Mouse (Mus musculus) MEL (cell line): ENCODE data around the gene Arhgdib. TPM values are rescaled to one million over a fixed set of nuclear protein-coding genes. Genes with fewer than 3 reads are reported as not detected.

Source experiments
- DNase-seq: peaks from one replicate; pipeline ENCODE4 v3.0.0; 2011; ENCODE audit warnings: low read depth, low spot score
- H3K27ac ChIP-seq: 2 replicates; pipeline ENCODE4 v1.5.1; 2012; ENCODE audit warnings: low read depth, mild to moderate bottlenecking, control low read depth, low read length, moderate library complexity; ENCODE audit not compliant: control insufficient read depth
- H3K27me3 ChIP-seq, 2 experiments: fragments of 150-350 bp in 1 of 2; sonication (generic) in 1 of 2; 2 replicates each; pipeline ENCODE4 v1.6.1; 2012; ENCODE audit warnings: low read length in 2 of 2, mild to moderate bottlenecking in 2 of 2, improper control_type of control experiment in 1 of 2, moderate library complexity in 1 of 2; ENCODE audit not compliant: insufficient read depth in 2 of 2, control insufficient read depth in 1 of 2
- H3K36me3 ChIP-seq, 2 experiments: 2 replicates each; pipeline ENCODE4 v1.6.1; 2012 to 2014; ENCODE audit warnings: low read length in 2 of 2, improper control_type of control experiment in 1 of 2, inconsistent platforms in 1 of 2, mild to moderate bottlenecking in 1 of 2; ENCODE audit not compliant: insufficient read depth in 2 of 2, control insufficient read depth in 1 of 2
- H3K4me1 ChIP-seq, 2 experiments: fragments of 150-350 bp in 1 of 2; sonication (generic) in 1 of 2; 2 replicates each; pipeline ENCODE4 v1.6.1; 2012; ENCODE audit warnings: low read length in 2 of 2, improper control_type of control experiment in 1 of 2, mild to moderate bottlenecking in 1 of 2; ENCODE audit not compliant: insufficient read depth in 2 of 2, control insufficient read depth in 1 of 2
- H3K4me3 ChIP-seq, 2 experiments: fragments of 150-350 bp in 1 of 2; sonication (generic) in 1 of 2; 2 replicates each; pipeline ENCODE4 v1.5.1; 2012; ENCODE audit warnings: low read depth in 2 of 2, low read length in 2 of 2, mild to moderate bottlenecking in 2 of 2, moderate library complexity in 2 of 2, control low read depth in 1 of 2, improper control_type of control experiment in 1 of 2; ENCODE audit not compliant: control insufficient read depth in 1 of 2, insufficient read depth in 1 of 2
- H3K79me2 ChIP-seq: 2 replicates; pipeline ENCODE4 v1.6.1; 2012; ENCODE audit warnings: mild to moderate bottlenecking, low read length, moderate library complexity; ENCODE audit not compliant: control insufficient read depth, poor library complexity, insufficient read depth
- H3K9ac ChIP-seq: 2 replicates; pipeline ENCODE4 v1.6.1; 2012; ENCODE audit warnings: low read depth, mild to moderate bottlenecking, control low read depth, low read length, moderate library complexity; ENCODE audit not compliant: control insufficient read depth, poor library complexity, severe bottlenecking
- H3K9me3 ChIP-seq: fragments of 150-350 bp; sonication (generic); replicated peaks from 2 replicates; pipeline ENCODE4 v1.6.1; 2012; ENCODE audit warnings: mild to moderate bottlenecking, low read length, improper control_type of control experiment, moderate library complexity; ENCODE audit not compliant: insufficient read depth
- CTCF ChIP-seq, 3 experiments: IDR thresholded peaks in 2 of 3; conservative IDR thresholded peaks in 1 of 3; 2 replicates each; pipeline ENCODE4 v1.5.1; 2011 to 2012; ENCODE audit warnings: low read length in 3 of 3, low read depth in 2 of 3, mild to moderate bottlenecking in 2 of 3, improper control_type of control experiment in 1 of 3, inconsistent platforms in 1 of 3, mixed read lengths in 1 of 3, moderate library complexity in 1 of 3; ENCODE audit not compliant: control insufficient read depth in 1 of 3, insufficient read depth in 1 of 3, poor library complexity in 1 of 3, severe bottlenecking in 1 of 3
- E2F4 ChIP-seq: IDR thresholded peaks from 2 replicates; pipeline ENCODE4 v1.6.1; 2011; ENCODE audit warnings: low read depth, low read length, improper control_type of control experiment, borderline replicate concordance
- ELF1 ChIP-seq: IDR thresholded peaks from 2 replicates; pipeline ENCODE4 v1.6.1; 2014; ENCODE audit warnings: low read depth, mild to moderate bottlenecking, inconsistent platforms, low read length, improper control_type of control experiment, moderate library complexity
- ETS1 ChIP-seq: IDR thresholded peaks from 2 replicates; pipeline ENCODE4 v1.6.1; 2012; ENCODE audit warnings: low read depth, mild to moderate bottlenecking, inconsistent platforms, low read length, improper control_type of control experiment, moderate library complexity
- GATA1 ChIP-seq: IDR thresholded peaks from 2 replicates; pipeline ENCODE4 v1.6.1; 2011; ENCODE audit warnings: low read depth, low read length, improper control_type of control experiment
- HCFC1 ChIP-seq: IDR thresholded peaks from 2 replicates; pipeline ENCODE4 v1.6.1; 2012; ENCODE audit warnings: low read depth, mild to moderate bottlenecking, inconsistent platforms, low read length, improper control_type of control experiment, moderate library complexity
- JUND ChIP-seq: IDR thresholded peaks from 2 replicates; pipeline ENCODE4 v1.6.1; 2011; ENCODE audit warnings: low read depth, mild to moderate bottlenecking, improper control_type of control experiment, low read length
- KAT2A ChIP-seq: conservative IDR thresholded peaks from 2 replicates; pipeline ENCODE4 v1.6.1; 2012; ENCODE audit warnings: low read depth, low read length, improper control_type of control experiment, inconsistent platforms
- MAX ChIP-seq: IDR thresholded peaks from 2 replicates; pipeline ENCODE4 v1.6.1; 2011; ENCODE audit warnings: low read length, improper control_type of control experiment
- MEF2A ChIP-seq: IDR thresholded peaks from 2 replicates; pipeline ENCODE4 v1.6.1; 2014; ENCODE audit warnings: low read depth, mild to moderate bottlenecking, inconsistent platforms, low read length, improper control_type of control experiment; ENCODE audit not compliant: poor library complexity, insufficient replicate concordance, severe bottlenecking; ENCODE audit errors: extremely low read depth
- MXI1 ChIP-seq: IDR thresholded peaks from 2 replicates; pipeline ENCODE4 v1.6.1; 2011; ENCODE audit warnings: mild to moderate bottlenecking, low read depth, low read length, improper control_type of control experiment
- MYC ChIP-seq: IDR thresholded peaks from 2 replicates; pipeline ENCODE4 v1.6.1; 2011; ENCODE audit warnings: low read depth, mild to moderate bottlenecking, low read length, improper control_type of control experiment, moderate library complexity
- NRF1 ChIP-seq: IDR thresholded peaks from 2 replicates; pipeline ENCODE4 v1.6.1; 2014; ENCODE audit warnings: low read depth, mild to moderate bottlenecking, inconsistent platforms, low read length, improper control_type of control experiment, moderate library complexity; ENCODE audit not compliant: poor library complexity, insufficient read depth, severe bottlenecking
- RAD21 ChIP-seq: IDR thresholded peaks from 2 replicates; pipeline ENCODE4 v1.6.1; 2011; ENCODE audit warnings: mild to moderate bottlenecking, low read depth, low read length, improper control_type of control experiment
- RCOR1 ChIP-seq: IDR thresholded peaks from 2 replicates; pipeline ENCODE4 v1.6.1; 2012; ENCODE audit warnings: low read depth, mild to moderate bottlenecking, inconsistent platforms, low read length, improper control_type of control experiment
- SMC3 ChIP-seq: IDR thresholded peaks from 2 replicates; pipeline ENCODE4 v1.6.1; 2011; ENCODE audit warnings: low read depth, low read length, improper control_type of control experiment
- TAL1 ChIP-seq: IDR thresholded peaks from 2 replicates; pipeline ENCODE4 v1.6.1; 2012; ENCODE audit warnings: mild to moderate bottlenecking, inconsistent platforms, low read length, moderate library complexity, mixed read lengths
- UBTF ChIP-seq: IDR thresholded peaks from 2 replicates; pipeline ENCODE4 v1.6.1; 2012; ENCODE audit warnings: low read depth, mild to moderate bottlenecking, inconsistent platforms, low read length, improper control_type of control experiment, moderate library complexity, borderline replicate concordance; ENCODE audit not compliant: insufficient read depth
- USF1 ChIP-seq: IDR thresholded peaks from 2 replicates; pipeline ENCODE4 v1.6.1; 2014; ENCODE audit warnings: low read depth, mild to moderate bottlenecking, inconsistent platforms, low read length, improper control_type of control experiment, moderate library complexity
- USF2 ChIP-seq, 2 experiments: IDR thresholded peaks; 2 replicates each; pipeline ENCODE4 v1.6.1; 2011 to 2012; ENCODE audit warnings: improper control_type of control experiment in 2 of 2, low read length in 2 of 2, borderline replicate concordance in 1 of 2, inconsistent platforms in 1 of 2, low read depth in 1 of 2, mild to moderate bottlenecking in 1 of 2; ENCODE audit not compliant: insufficient read depth in 1 of 2
- ZC3H11A ChIP-seq: IDR thresholded peaks from 2 replicates; pipeline ENCODE4 v1.6.1; 2012; ENCODE audit warnings: low read depth, mild to moderate bottlenecking, inconsistent platforms, low read length, improper control_type of control experiment
- ZKSCAN1 ChIP-seq: IDR thresholded peaks from 2 replicates; pipeline ENCODE4 v1.6.1; 2012; ENCODE audit warnings: low read depth, mild to moderate bottlenecking, inconsistent platforms, low read length, improper control_type of control experiment, moderate library complexity
- ZNF384 ChIP-seq: IDR thresholded peaks from 2 replicates; pipeline ENCODE4 v1.6.1; 2012; ENCODE audit warnings: low read depth, mild to moderate bottlenecking, inconsistent platforms, low read length, improper control_type of control experiment
- polyA plus RNA-seq, 2 experiments: library from polyadenylated mRNA; stranded (reverse) in 1 of 2; unstranded in 1 of 2; fragments of >175 nt in 1 of 2; fragments of >200 nt in 1 of 2; gene quantifications; 2 replicates each; pipeline versions ENCODE4 v1.2.1 to v1.2.4; 2012; ENCODE audit warnings: low replicate concordance in 2 of 2, low read depth in 1 of 2; ENCODE audit not compliant: insufficient read length in 2 of 2, insufficient read depth in 1 of 2, missing spikeins in 1 of 2
- total RNA-seq: library from RNA; depleted of rRNA; stranded (reverse); fragments of 300-350 nt; gene quantifications from 2 replicates; pipeline ENCODE4 v1.2.3, GENCODE M21; 2012

Gene Arhgdib
- total and polyA plus RNA-seq, 3 experiments = 102 to 408 (median 346) TPM

- peaks cover 0 to 2% of the 10 kb centered on the region in 2 experiments; a peak in 1 of 4 replicates for H3K27me3 ChIP-seq
- no peak for DNase-seq
- no peaks in the 10 kb centered on the region for H3K9me3 ChIP-seq
- H3K9ac ChIP-seq = no peak overlapping the region
- H3K36me3 ChIP-seq = no peaks in the 10 kb centered on the region
- TF ChIP-seq CTCF (IDR thresholded peaks at IDR 0.05 in 2 of 3, conservative IDR thresholded peaks at IDR 0.05 in 1 of 3; ENCODE audit: control insufficient read depth in 1 of 3, insufficient read depth in 1 of 3, low read depth in 2 of 3, low read length in 3 of 3, poor library complexity in 1 of 3, severe bottlenecking in 1 of 3) (peak in 1 of 3 experiments; percentile 14; a peak in 2 of 6 replicates), ZKSCAN1 (no peak), RCOR1 (no peak), JUND (no peak), KAT2A (no peak)
- no peak overlapping the region for H3K27ac ChIP-seq
- no peaks in the 10 kb centered on the region for H3K4me1 ChIP-seq
- no peak overlapping the region for H3K4me3 ChIP-seq
- H3K79me2 ChIP-seq = no peaks in the 10 kb centered on the region
Observed at GRCm38 (mm10) chr6:136964609-136965510, 23.2 kb upstream of the Arhgdib start.

DNA sequence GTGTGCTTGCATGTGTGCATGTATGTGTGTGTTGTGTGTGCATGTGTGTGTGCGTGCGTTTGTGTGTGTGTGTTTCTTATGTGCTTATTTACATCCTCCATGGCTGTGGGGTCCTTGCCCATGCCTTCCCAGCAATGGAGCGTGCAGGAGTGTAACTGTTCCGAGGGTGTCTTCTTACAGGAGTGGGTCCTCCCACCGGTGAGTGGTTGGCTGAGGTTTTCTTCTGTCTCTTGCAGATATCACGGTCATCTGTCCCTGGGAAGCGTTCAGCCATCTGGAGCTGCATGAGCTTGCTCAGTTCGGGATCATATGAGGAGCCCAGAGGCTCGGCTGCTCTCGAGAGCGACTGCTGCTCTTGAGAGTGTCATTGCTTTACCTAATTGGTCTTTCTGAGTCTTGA lies 21.3 kb upstream of the Arhgdib start:
- Histone ChIP-seq H3K36me3 (no peaks in the 10 kb centered on the region), H3K9ac (no peak overlapping the region), H3K4me1 (no peaks in the 10 kb centered on the region)

DNA sequence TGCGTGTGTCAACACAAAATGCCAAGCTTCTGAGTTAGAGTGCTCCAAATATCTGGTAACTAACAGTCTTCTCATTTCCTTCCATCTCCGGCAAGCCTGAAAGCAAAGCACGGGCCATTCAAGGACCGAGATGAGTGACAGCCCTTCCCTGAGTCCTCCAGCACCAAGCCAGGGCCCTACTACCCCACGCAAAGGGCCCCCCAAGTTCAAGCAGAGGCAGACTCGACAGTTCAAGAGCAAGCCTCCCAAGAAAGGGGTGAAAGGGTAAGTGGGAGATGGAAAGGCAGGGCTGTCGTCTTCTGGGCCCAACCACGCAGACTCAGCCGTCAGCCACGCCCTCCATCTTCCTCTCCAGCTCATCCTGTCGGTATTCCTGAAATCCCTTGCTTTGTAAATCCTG lies 17.4 kb upstream of the Arhgdib start:
- H3K9ac ChIP-seq = no peak overlapping the region
- no peak overlapping the region for H3K27ac ChIP-seq
- H3K79me2 ChIP-seq = no peaks in the 10 kb centered on the region
- no peak overlapping the region for H3K4me3 ChIP-seq
- DNase-seq = no peak
- H3K9me3 ChIP-seq = no peaks in the 10 kb centered on the region
- peaks cover 2 to 12% of the 10 kb centered on the region in 2 experiments; a peak in 3 of 4 replicates for H3K4me1 ChIP-seq
- peaks cover 2% of the 10 kb centered on the region in 2 experiments; a peak in 2 of 4 replicates for H3K27me3 ChIP-seq
- TF ChIP-seq USF1 (no peak), E2F4 (no peak), HCFC1 (no peak), RAD21 (no peak), SMC3 (no peak), TAL1 (no peak), MYC (no peak), UBTF (no peak), ZNF384 (no peak)
- TF ChIP-seq, all 39 proteins: peak for 0
- peaks cover 0 to 8% of the 10 kb centered on the region in 2 experiments; a peak in 2 of 4 replicates for H3K36me3 ChIP-seq

More for the DNA sequence above, 21.3 kb upstream of the Arhgdib start:
- Histone ChIP-seq H3K79me2 (no peaks in the 10 kb centered on the region), H3K27me3 (peaks cover 0 to 2% of the 10 kb centered on the region in 2 experiments; a peak in 1 of 4 replicates), H3K27ac (no peak overlapping the region), H3K4me3 (no peak overlapping the region), H3K9me3 (no peaks in the 10 kb centered on the region)
- DNase-seq = no peak
- no peak for TF ChIP-seq NRF1
- no peak for TF ChIP-seq GATA1
- no peak for TF ChIP-seq ETS1
- no peak for TF ChIP-seq ELF1
- no peak for TF ChIP-seq USF2 (IDR thresholded peaks at IDR 0.05; ENCODE audit: borderline replicate concordance in 1 of 2, insufficient read depth in 1 of 2, low read depth in 1 of 2, low read length in 2 of 2)
- no peak for TF ChIP-seq MAX
- TF ChIP-seq MXI1 = no peak
- TF ChIP-seq UBTF = no peak
- no peak for TF ChIP-seq MEF2A
- TF ChIP-seq RCOR1 = no peak
- no peak for TF ChIP-seq ZC3H11A
- no peak for TF ChIP-seq USF1
